Mouse (Mus musculus) hindbrain, embryonic 16.5 days (tissue): ENCODE measurements around the gene Asb17. TPM values are rescaled to one million over a fixed set of nuclear protein-coding genes. Genes with fewer than 3 reads are reported as not detected.
"Not testable (repeated sequence)": the region's sequence is repeated elsewhere in the genome, so short reads cannot be mapped to it uniquely, and the experiment has no call there.

Experiments used
- ATAC-seq: fragments of 200-750 bp; cut with Nextera tagmentation; 2 replicates; pipeline ENCODE4 v1.8.0; 2017; ENCODE audit warnings: moderate TSS enrichment, moderate library complexity
- H3K27ac ChIP-seq: fragments of 300-500 bp; sonication (generic); 2 replicates; pipeline ENCODE4 v1.5.1; 2014; ENCODE audit warnings: low read depth, mild to moderate bottlenecking, control low read depth, low read length, moderate library complexity
- H3K27me3 ChIP-seq: fragments of 300-500 bp; sonication (generic); replicated peaks from 2 replicates; pipeline ENCODE4 v1.6.1; 2014; ENCODE audit warnings: low read length; ENCODE audit not compliant: control insufficient read depth, insufficient read depth
- H3K36me3 ChIP-seq: fragments of 300-500 bp; sonication (generic); 2 replicates; pipeline ENCODE4 v1.6.1; 2014; ENCODE audit warnings: mild to moderate bottlenecking, low read length, moderate library complexity, mixed read lengths; ENCODE audit not compliant: control insufficient read depth, insufficient read depth
- H3K4me1 ChIP-seq: fragments of 300-500 bp; sonication (generic); 2 replicates; pipeline ENCODE4 v1.6.1; 2014; ENCODE audit warnings: low read depth, low read length; ENCODE audit not compliant: control insufficient read depth, insufficient read depth
- H3K4me2 ChIP-seq: fragments of 300-500 bp; sonication (generic); 2 replicates; pipeline ENCODE4 v1.6.1; 2014; ENCODE audit warnings: mild to moderate bottlenecking, low read length, control low read depth, moderate library complexity
- H3K4me3 ChIP-seq: fragments of 300-500 bp; sonication (generic); 2 replicates; pipeline ENCODE4 v1.5.1; 2014; ENCODE audit warnings: mild to moderate bottlenecking, low read length, control low read depth, moderate library complexity
- H3K9ac ChIP-seq: fragments of 300-500 bp; sonication (generic); 2 replicates; pipeline ENCODE4 v1.6.1; 2014; ENCODE audit warnings: low read depth, mild to moderate bottlenecking, control low read depth, low read length, moderate library complexity
- H3K9me3 ChIP-seq: fragments of 300-500 bp; sonication (generic); 2 replicates; pipeline ENCODE4 v1.6.1; 2014; ENCODE audit warnings: mild to moderate bottlenecking, low read length, moderate library complexity; ENCODE audit not compliant: control insufficient read depth
- WGBS: fragments of 180-500 bp; shearing (Covaris S2); extraction: QIAGEN DNeasy Blood & Tissue Kit; methylation state at CpG from one replicate; pipeline ENCODE4 v1.1.7; 2014; 5-methylcytosine and 5-hydroxymethylcytosine counted together
- polyA plus RNA-seq: library from polyadenylated mRNA; unstranded; fragments of >200 nt; fragmentation: Nextera tagmentation; extraction: Ambion mirVana; gene quantifications from 2 replicates; pipeline ENCODE4 v1.2.1, GENCODE M21; 2015

Asb17 gene
- polyA plus RNA-seq, 1 experiment from 2014 or later, result 0.18 TPM

DNA sequence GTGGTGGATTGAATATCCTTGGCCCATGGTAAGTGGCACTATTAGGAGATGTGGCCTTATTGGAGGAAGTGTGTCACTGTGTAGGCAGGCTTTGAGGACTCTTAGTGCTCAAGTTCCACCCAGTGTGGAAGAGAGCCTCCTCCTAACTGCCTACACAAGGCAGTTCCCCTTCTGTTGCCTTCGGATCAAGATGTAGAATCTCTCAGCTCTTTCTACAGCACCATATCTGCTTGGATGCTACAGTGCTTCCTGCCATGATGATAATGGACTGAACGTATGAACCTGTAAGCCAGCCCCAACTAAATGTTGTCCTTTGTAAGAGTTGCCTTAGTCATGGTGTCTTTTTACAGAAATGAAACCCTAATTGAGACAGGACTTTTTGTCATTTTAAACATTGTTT is 1.5 kb downstream of the Asb17 start:
- Histone ChIP-seq H3K9ac (no peak overlapping the region), H3K27ac (no peak overlapping the region), H3K36me3 (no peaks in the 10 kb centered on the region), H3K4me2 (no peak overlapping the region), H3K4me1 (no peaks in the 10 kb centered on the region), H3K27me3 (no peaks in the 10 kb centered on the region), H3K4me3 (no peak overlapping the region), H3K9me3 (no peaks in the 10 kb centered on the region)
- 87% methylated on average over 2 of the region's 2 CpGs for WGBS
- ATAC-seq, result no peak

DNA sequence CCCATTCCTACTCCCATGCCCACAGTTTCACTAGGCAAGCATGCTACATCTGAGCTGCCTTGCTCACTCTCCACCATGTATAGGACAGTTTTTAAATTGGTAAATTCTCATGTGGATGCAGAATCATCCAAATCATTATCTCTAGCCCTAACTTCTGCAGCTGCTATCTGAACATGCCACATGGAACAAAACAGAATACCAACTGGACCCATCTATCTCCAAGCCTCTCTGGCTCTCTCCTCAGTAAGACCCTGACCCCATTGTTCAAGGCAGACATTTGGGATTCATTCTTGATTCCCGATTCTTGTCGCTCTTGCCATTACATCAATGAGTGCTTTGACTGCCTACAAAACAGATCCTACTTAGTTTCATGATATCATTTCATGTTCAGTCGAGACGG is 2.1 kb downstream of the Asb17 start:
- H3K4me2 ChIP-seq, result no peak overlapping the region
- no peak overlapping the region for H3K27ac ChIP-seq
- H3K9me3 ChIP-seq, result no peaks in the 10 kb centered on the region
- WGBS, result 92% methylated on average over 4 of the region's 4 CpGs
- H3K4me3 ChIP-seq, result no peak overlapping the region
- ATAC-seq, result no peak
- no peaks in the 10 kb centered on the region for H3K36me3 ChIP-seq
- H3K4me1 ChIP-seq, result no peaks in the 10 kb centered on the region
- H3K9ac ChIP-seq, result no peak overlapping the region
- H3K27me3 ChIP-seq, result no peaks in the 10 kb centered on the region

DNA sequence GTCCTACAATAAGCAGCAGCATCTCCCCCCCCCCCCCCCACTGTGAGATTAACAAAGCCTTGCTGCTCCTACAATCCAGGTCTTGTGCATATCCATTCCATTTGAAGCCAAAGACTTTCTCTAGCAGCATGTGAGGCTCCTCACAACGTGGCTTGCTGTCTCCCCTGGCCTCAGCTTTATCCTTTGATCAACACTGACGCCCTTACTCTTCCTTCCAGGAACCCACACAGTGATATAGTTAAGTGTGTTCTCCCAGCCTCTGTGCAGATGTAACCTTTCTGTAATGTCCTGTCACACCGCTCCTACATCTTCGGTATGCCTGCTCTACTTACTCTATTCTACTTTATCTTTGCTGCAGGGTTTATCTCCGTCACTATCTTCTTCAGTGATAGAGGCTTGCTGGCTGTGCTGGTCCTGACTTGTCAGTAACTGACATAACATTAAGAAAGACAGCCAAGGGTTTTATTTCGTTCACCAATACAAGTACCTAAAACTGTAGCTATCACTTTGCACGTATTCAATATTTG is 3.3 kb downstream of the Asb17 start:
- H3K27me3 ChIP-seq, result no peaks in the 10 kb centered on the region
- no peak overlapping the region for H3K9ac ChIP-seq
- no peak overlapping the region for H3K4me3 ChIP-seq
- no peaks in the 10 kb centered on the region for H3K36me3 ChIP-seq
- H3K4me1 ChIP-seq, result no peaks in the 10 kb centered on the region
- no peak overlapping the region for H3K27ac ChIP-seq
- 83% methylated on average over 7 of the region's 7 CpGs for WGBS
- ATAC-seq, result no peak
- H3K4me2 ChIP-seq, result no peak overlapping the region
- H3K9me3 ChIP-seq, result no peaks in the 10 kb centered on the region

GRCm38 (mm10) chr3:153849368-153850015 is 5.5 kb downstream of the Asb17 start:
- no peaks in the 10 kb centered on the region for H3K36me3 ChIP-seq
- H3K4me2 ChIP-seq, result no peak overlapping the region
- no peaks in the 10 kb centered on the region for H3K9me3 ChIP-seq
- no peak overlapping the region for H3K27ac ChIP-seq
- H3K4me1 ChIP-seq, result no peaks in the 10 kb centered on the region
- no peak; the same call in 1 of the 2 replicates for ATAC-seq
- H3K9ac ChIP-seq, result no peak overlapping the region
- H3K27me3 ChIP-seq, result no peaks in the 10 kb centered on the region
- 15% methylated on average over 5 of the region's 5 CpGs for WGBS
- H3K4me3 ChIP-seq, result no peak overlapping the region

DNA sequence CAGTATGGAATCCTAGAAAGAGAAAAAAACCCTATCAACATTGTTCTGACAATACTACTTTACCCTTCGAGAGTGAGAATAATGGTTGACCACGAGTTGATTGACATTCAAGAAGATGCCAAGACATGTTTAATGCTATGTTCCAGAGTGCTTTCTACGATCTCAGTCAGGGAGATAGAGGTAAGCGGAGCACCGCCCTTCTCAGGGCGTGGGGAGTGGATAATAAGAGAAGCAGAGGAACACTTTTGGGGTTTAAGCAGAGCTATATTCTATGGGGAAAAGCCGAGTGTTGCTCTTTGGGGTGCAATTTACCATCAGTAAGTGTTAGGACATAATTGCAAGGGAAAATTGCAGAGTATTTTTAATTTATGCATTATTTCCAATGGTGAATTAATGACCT is 6.8 kb downstream of the Asb17 start:
- ATAC-seq, result no peak
- Histone ChIP-seq H3K27me3 (no peaks in the 10 kb centered on the region), H3K4me1 (no peaks in the 10 kb centered on the region), H3K9ac (no peak overlapping the region), H3K9me3 (no peaks in the 10 kb centered on the region), H3K27ac (no peak overlapping the region), H3K4me2 (no peak overlapping the region), H3K36me3 (no peaks in the 10 kb centered on the region), H3K4me3 (no peak overlapping the region)
- 87% methylated on average over 7 of the region's 7 CpGs for WGBS

DNA sequence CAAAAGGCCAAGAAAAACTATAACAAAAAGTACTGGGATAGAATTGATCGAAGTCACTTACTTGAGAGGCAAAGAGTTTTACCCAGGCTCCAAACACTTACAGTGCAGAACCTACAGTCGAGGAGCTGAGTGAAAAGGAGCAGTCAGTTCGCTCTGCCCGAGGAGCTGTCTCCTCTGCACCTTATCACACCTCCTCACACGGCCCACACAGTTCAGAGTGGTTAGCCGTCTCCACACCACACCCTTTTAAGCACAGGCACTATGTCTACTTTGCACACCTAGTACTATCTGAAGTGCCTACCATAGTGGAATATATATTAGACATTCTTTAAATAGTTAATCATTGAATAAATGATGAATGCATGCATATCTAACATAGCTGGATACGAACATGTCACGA is 8.3 kb downstream of the Asb17 start:
- H3K27me3 ChIP-seq, result no peaks in the 10 kb centered on the region
- no peaks in the 10 kb centered on the region for H3K4me1 ChIP-seq
- no peak overlapping the region for H3K4me3 ChIP-seq
- H3K9ac ChIP-seq, result no peak overlapping the region
- H3K9me3 ChIP-seq, result no peaks in the 10 kb centered on the region
- no peaks in the 10 kb centered on the region for H3K36me3 ChIP-seq
- no peak overlapping the region for H3K4me2 ChIP-seq
- no peak overlapping the region for H3K27ac ChIP-seq
- ATAC-seq, result no peak
- WGBS, result 88% methylated on average over 8 of the region's 8 CpGs

DNA sequence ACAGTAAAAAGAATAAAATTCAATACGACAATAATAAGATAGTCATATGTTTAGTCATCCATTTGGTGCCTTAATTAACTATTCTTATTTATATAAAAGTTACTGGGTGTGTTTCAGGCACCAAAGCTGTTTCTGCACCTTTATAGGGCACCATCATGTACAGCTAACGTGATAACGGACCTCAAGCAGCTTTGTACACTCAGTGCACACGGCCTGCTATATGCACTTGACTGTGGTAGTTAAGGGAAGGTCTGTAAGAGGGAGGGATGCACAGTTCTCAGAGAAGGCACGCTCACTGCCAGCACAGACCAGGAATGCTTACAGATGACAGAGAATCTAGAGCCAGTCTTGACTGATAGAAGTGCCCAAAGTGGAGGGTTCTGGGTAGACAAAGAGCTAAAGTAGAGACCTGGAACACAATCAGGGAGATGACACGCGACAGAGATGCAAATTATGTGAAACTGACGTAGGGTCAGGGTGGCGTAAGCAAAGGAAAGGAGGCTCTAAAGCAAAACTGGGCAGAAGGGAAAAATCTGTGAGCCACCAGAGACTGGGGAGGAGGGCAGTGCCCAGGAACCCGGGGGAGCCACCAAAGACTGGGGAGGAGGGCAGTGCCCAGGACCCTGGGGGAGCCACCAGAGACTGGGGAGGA is 14.5 kb downstream of the Asb17 start:
- H3K9ac ChIP-seq, result no peak overlapping the region
- H3K27ac ChIP-seq, result no peak overlapping the region
- no peak overlapping the region for H3K4me3 ChIP-seq
- H3K9me3 ChIP-seq, result no peaks in the 10 kb centered on the region
- no peak for ATAC-seq
- no peaks in the 10 kb centered on the region for H3K27me3 ChIP-seq
- 84% methylated on average over 10 of the region's 10 CpGs for WGBS
- H3K4me2 ChIP-seq, result no peak overlapping the region
- H3K4me1 ChIP-seq, result no peaks in the 10 kb centered on the region
- no peaks in the 10 kb centered on the region for H3K36me3 ChIP-seq

GRCm38 (mm10) chr3:153860392-153860791 is 16.4 kb downstream of the Asb17 start:
- WGBS, result 93% methylated on average over 7 of the region's 8 CpGs

DNA sequence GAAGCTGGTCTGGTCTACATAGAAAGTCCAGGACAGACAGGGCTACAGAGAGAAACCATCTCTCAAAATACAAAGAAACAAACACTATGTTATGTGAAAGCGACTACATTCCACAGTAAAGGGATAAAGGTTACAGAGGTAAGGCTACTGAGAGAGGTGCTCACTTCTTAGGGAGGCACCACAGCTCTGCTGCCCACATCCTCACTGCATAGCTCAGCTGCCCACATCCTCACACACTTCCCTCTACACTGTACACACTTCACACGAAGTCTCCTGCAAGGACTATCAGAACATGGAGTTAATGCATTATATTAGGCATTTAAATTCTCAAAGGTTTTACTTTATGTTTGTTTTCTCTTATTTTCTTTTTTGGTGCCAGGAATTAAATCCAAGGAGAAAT is 19.8 kb downstream of the Asb17 start:
- no peak overlapping the region for H3K9ac ChIP-seq
- no peaks in the 10 kb centered on the region for H3K9me3 ChIP-seq
- no peak overlapping the region for H3K4me3 ChIP-seq
- H3K27me3 ChIP-seq, result no peaks in the 10 kb centered on the region
- WGBS, result 82% methylated on average over 2 of the region's 2 CpGs
- H3K36me3 ChIP-seq, result no peaks in the 10 kb centered on the region
- peaks cover 3% of the 10 kb centered on the region; the same call in 1 of the 2 replicates for H3K4me1 ChIP-seq
- H3K27ac ChIP-seq, result no peak overlapping the region
- H3K4me2 ChIP-seq, result no peak overlapping the region
- no peak for ATAC-seq

More at GRCm38 (mm10) chr3:153860392-153860791, 16.4 kb downstream of the Asb17 start:
- not testable (repeated sequence) for ATAC-seq, H3K9ac ChIP-seq, H3K4me3 ChIP-seq, H3K4me2 ChIP-seq, H3K9me3 ChIP-seq, H3K27me3 ChIP-seq, H3K36me3 ChIP-seq, H3K4me1 ChIP-seq, H3K27ac ChIP-seq
